Mouse (Mus musculus): ENCODE results near the gene Fam71a.

The Fam71a gene

GRCm38 (mm10) chr1:191122744-191123143 lies 41.9 kb downstream of the Fam71a start:
- DNase-seq (ENCODE audit: low read depth), result no peak

DNA sequence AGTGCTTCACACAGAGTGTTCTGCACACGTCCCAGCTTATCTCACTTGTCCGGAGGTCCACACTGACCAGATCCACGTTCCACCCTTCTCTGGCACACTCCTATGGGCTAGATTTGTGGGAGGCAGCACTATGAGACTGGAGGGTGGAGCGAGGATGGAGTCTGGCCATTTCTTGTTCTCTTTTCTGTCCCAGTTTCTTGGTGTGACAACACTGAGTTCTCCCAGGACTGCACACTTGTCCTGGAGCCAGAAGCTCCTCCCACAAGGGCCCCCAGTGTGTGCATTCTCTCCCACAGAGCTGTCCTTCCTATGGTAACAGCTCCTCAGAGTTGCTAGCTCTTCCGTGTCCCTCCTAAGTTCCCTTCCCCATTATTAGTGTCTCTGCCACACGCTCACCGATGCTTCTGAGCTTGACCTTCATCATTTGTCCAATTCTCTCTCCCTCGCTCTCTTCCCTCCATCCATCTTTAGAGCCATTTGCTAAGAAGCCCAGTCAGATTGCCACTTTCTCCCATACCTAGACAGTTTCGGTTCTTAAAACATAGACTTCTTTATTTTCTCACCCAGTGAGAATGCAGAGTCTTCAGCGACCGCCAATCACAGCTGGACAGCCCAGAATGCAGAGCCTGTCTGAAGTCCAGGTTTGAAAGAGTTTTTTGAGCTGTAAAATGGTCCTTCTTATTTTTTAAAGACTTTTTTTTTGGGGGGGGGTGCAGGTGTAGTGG lies 48.9 kb downstream of the Fam71a start:
- DNase-seq (ENCODE audit: low read depth), result no peak

DNA sequence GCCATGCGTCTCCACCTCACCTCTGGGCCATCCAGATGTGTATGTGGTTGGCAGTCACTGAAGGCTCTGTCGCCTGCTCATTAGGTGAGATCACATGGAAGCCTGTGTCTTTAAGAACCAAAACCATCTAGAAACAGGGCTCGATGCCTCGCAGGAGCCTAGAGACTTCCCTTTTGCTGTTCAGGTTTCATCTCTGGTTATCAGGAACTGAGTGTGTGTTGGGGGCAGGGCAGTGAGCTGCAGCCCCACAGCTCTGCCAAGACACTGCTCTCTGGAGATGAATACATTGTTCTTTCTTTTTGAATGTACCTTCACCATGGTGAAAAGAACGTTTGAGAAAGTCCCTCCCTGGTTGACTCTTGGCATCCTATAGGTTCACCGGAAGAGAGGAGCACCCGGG lies 49.7 kb downstream of the Fam71a start:
- no peak for DNase-seq (ENCODE audit: low read depth)

Data from naive thymus-derived CD4-positive, alpha-beta T cell, adult 2 months (primary cell).